In the genomic region with DNA sequence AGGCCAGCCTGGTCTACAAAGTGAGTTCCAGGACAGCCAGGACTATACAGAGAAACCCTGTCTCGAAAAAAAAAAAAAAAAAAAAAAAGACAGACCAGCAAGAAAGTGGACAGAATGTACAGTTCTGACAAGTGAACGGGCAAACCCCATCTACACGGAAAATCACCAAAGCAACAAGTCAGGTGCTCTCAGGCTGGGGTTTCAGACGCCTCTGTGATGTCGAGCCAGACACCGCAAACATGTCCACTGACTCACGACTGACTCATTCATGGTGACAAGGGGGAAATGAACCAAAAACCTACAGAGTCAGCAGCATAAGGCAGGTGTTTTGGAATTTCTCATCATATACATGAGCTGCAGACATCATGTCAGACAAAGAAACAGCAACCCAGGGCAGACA, we compare ENCODE assay signal across 20 mouse cellular contexts. TPM values are rescaled to one million over a fixed set of nuclear protein-coding genes. Genes with fewer than 3 reads are reported as not detected.
A peak's percentile ranks its signal among the peaks of the same experiment; 100 is the strongest.
DNase-seq lines count a peak whose midpoint lies in the region; ATAC-seq and TF ChIP-seq lines count a peak whose summit lies in the region.
"Had no signal": no experiment of that assay in that cellular context is flagged by ENCODE, and none has a peak within 500 bp of the region (broad histone marks: within the 10 kb centered on the region; RNA-seq: fewer than 3 reads in every experiment).

No protein-coding gene starts in this region.

- intact Hi-C loops in left cerebral cortex, postnatal 36 days (cut with DNase I): no loop called here

- H3K4me3 ChIP-seq in neural tube, embryonic 15.5 days (replicated peaks): no peak overlapping the region
- H3K4me3 ChIP-seq in hindbrain, postnatal 0 days (ENCODE audit: low read length): no peak overlapping the region
- H3K4me3 ChIP-seq: forebrain, embryonic 12.5 days; heart, embryonic 10.5 days; midbrain, embryonic 10.5 days had no signal

- H3K36me3 ChIP-seq in neural tube, embryonic 15.5 days: peaks cover 11% of the 10 kb centered on the region; the same call in 1 of the 2 replicates
- peaks cover 9% of the 10 kb centered on the region; the same call in 1 of the 2 replicates for H3K36me3 ChIP-seq in hindbrain, postnatal 0 days (ENCODE audit: insufficient read depth, low read length)

- H3K9me3 ChIP-seq in neural tube, embryonic 15.5 days (replicated peaks): no peaks in the 10 kb centered on the region
- H3K9me3 ChIP-seq in hindbrain, postnatal 0 days (ENCODE audit: low read length): no peaks in the 10 kb centered on the region
- H3K9me3 ChIP-seq: forebrain, embryonic 12.5 days; heart, embryonic 10.5 days; midbrain, embryonic 10.5 days had no signal

- no peak overlapping the region for H3K4me2 ChIP-seq in neural tube, embryonic 15.5 days
- no peak overlapping the region for H3K4me2 ChIP-seq in hindbrain, postnatal 0 days (ENCODE audit: low read depth, low read length)
- H3K4me2 ChIP-seq: forebrain, embryonic 12.5 days had no signal

- 81% methylated on average over 7 of the region's 7 CpGs for WGBS in neural tube, embryonic 15.5 days
- 74% methylated on average over 6 of the region's 7 CpGs for WGBS in hindbrain, postnatal 0 days

- no peak overlapping the region for H3K9ac ChIP-seq in neural tube, embryonic 15.5 days (replicated peaks)
- no peak overlapping the region for H3K9ac ChIP-seq in hindbrain, postnatal 0 days (replicated peaks; ENCODE audit: low read length)
- H3K9ac ChIP-seq: forebrain, embryonic 12.5 days; liver, postnatal 0 days had no signal

- no peak overlapping the region for H3K27ac ChIP-seq in neural tube, embryonic 15.5 days (replicated peaks)
- no peak overlapping the region for H3K27ac ChIP-seq in hindbrain, postnatal 0 days
- H3K27ac ChIP-seq: forebrain, embryonic 12.5 days; heart, embryonic 10.5 days; midbrain, embryonic 10.5 days had no signal

- peaks cover 33% of the 10 kb centered on the region for H3K4me1 ChIP-seq in neural tube, embryonic 15.5 days
- H3K4me1 ChIP-seq in hindbrain, postnatal 0 days (ENCODE audit: insufficient read depth, low read length): peaks cover 5% of the 10 kb centered on the region; the same call in 1 of the 2 replicates

- no peak for DNase-seq in frontal cortex, postnatal 25 days (ENCODE audit: low spot score in 2 of 2)
- DNase-seq in CD4-positive, CD25-positive, alpha-beta regulatory T cell, adult 2 months (ENCODE audit: low read depth, low spot score): peak; percentile 86
- DNase-seq in natural killer cell, adult 2 months (ENCODE audit: low spot score in 2 of 2): peak; percentile 83 to 90
- no peak for DNase-seq in left cerebral cortex, postnatal 36 days (ENCODE audit: low spot score in 2 of 2)
- no peak for DNase-seq in hindbrain, postnatal 0 days (ENCODE audit: low spot score)
- DNase-seq: cerebellum, adult 11 months; cerebellum, postnatal 25 days; gastrocnemius, postnatal 25 days; kidney, adult 9 months; kidney, postnatal 36 days; liver; liver, postnatal 0 days; lung, postnatal 36 days; thymus, postnatal 25 days had no signal

- no peak for TF ChIP-seq CTCF in hindbrain, postnatal 0 days (IDR thresholded peaks at IDR 0.05; ENCODE audit: low read depth)

- no peaks in the 10 kb centered on the region for H3K27me3 ChIP-seq in neural tube, embryonic 15.5 days (replicated peaks)
- no peaks in the 10 kb centered on the region for H3K27me3 ChIP-seq in hindbrain, postnatal 0 days (ENCODE audit: insufficient read depth, low read length)
- H3K27me3 ChIP-seq: forebrain, embryonic 12.5 days had no signal

- peak; percentile 32; the same call in 1 of the 2 replicates for ATAC-seq in frontal cortex, adult (ENCODE audit: low TSS enrichment)
- peak; percentile 87 for ATAC-seq in activated CD4-positive, CD25-positive, alpha-beta regulatory T cell, adult 4 months
- no peak for ATAC-seq in neural tube, embryonic 15.5 days (ENCODE audit: low FRiP score)
- ATAC-seq in hindbrain, postnatal 0 days: no peak
- ATAC-seq: liver, postnatal 0 days had no signal

RNA-seq across cellular contexts. Expression of a gene that starts 28.8 kb away (rescaled TPM):
- polyA plus RNA-seq in activated CD4-positive, CD25-positive, alpha-beta regulatory T cell, adult 4 months (2017; shearing (Covaris generic)): 10 to 100 TPM in 1 of 2 experiments, 1 to 10 TPM in 1; 10.0 to 11.8 TPM
- 10 to 100 TPM; 31.1 to 38.6 TPM for total RNA-seq in left cerebral cortex, postnatal 36 days (2021)
- polyA plus RNA-seq in neural tube, embryonic 15.5 days (2015; fragmentation: Nextera tagmentation; extraction: Ambion mirVana): 8.7 and 8.9 TPM in 2 replicates
- 12.8 and 15.5 TPM in 2 replicates for total RNA-seq in hindbrain, postnatal 0 days (2014; rRNA removed)
- polyA plus RNA-seq in hindbrain, postnatal 0 days (2015; fragmentation: Nextera tagmentation; extraction: Ambion mirVana): 4.9 and 5.2 TPM in 2 replicates

Comparison
In these comparisons a context has a peak if more than half of its experiments do, and no peak if none do; other contexts are left out.
1. ATAC-seq: peak in frontal cortex, adult (single experiment) and activated CD4-positive, CD25-positive, alpha-beta regulatory T cell, adult 4 months (single experiment); none in neural tube, embryonic 15.5 days (single experiment) and hindbrain, postnatal 0 days (single experiment).
2. DNase-seq: peak in CD4-positive, CD25-positive, alpha-beta regulatory T cell, adult 2 months (single experiment) and natural killer cell, adult 2 months (2 of 2); none in frontal cortex, postnatal 25 days (0 of 2), left cerebral cortex, postnatal 36 days (0 of 2) and hindbrain, postnatal 0 days (single experiment).